Mouse (Mus musculus): Measurements from ENCODE around the gene Ccna1. TPM values are rescaled to one million over a fixed set of nuclear protein-coding genes. Genes with fewer than 3 reads are reported as not detected.

Ccna1 gene
- polyA plus RNA-seq, 1 experiment from 2014 or later = 1.4 TPM

DNA sequence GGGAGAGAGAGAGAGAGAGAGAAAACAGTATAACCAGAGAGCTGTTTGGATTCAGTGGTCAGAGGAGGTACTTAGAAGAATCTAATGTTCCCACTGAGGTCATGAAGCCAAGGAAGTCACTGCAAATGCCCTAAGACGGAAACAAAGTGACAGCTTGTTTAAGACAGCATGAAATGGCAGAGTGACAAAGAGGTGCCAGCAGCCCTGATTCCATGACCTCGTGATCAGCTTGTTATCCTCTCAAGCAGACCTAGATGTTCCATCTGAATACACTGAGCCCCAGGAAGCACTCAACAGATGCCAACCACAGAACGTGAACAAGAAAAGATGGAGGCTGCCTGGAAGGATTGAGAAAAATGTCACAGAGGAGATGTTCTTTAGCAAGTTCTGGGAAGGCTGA lies 30.4 kb upstream of the Ccna1 start:
- ATAC-seq (replicated peaks; ENCODE audit: low FRiP score, low read depth) (no peak), DNase-seq (ENCODE audit: low spot score) (no peak)
- WGBS = 65% methylated on average over 3 of the region's 3 CpGs
- Histone ChIP-seq H3K9ac (ENCODE audit: low read depth, low read length) (no peak overlapping the region), H3K27me3 (ENCODE audit: insufficient read depth, low read length) (no peaks in the 10 kb centered on the region), H3K4me1 (replicated peaks; ENCODE audit: insufficient read depth, low read length) (no peaks in the 10 kb centered on the region), H3K27ac (no peak overlapping the region), H3K9me3 (replicated peaks; ENCODE audit: low read length) (no peaks in the 10 kb centered on the region), H3K36me3 (ENCODE audit: insufficient read depth, low read length) (no peaks in the 10 kb centered on the region), H3K4me2 (ENCODE audit: low read length) (no peak overlapping the region), H3K4me3 (replicated peaks; ENCODE audit: low read depth, low read length) (no peak overlapping the region)
- TF ChIP-seq CTCF (IDR thresholded peaks at IDR 0.05; ENCODE audit: low read depth) = no peak

DNA sequence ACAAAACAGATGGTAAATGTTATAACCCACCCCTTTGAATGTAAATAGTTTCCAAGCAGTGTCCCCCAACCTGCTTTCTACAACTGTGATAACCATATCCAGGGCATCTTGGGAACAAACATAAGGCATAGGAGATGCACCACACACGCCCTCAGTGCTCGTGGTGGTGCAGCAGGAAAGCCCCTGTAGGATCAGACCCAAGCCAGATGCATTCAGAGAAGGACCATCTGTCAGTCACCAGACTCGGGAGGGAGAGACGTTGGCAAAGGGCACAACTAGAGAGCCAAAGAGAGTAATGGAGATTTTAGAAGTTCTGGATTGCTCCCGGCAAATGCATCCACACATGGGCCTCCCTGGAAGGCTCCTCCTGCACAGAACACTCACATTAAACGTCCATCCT lies 29.5 kb upstream of the Ccna1 start:
- no peak for ATAC-seq (replicated peaks; ENCODE audit: low FRiP score, low read depth)
- no peak for TF ChIP-seq CTCF (IDR thresholded peaks at IDR 0.05; ENCODE audit: low read depth)
- WGBS = 61% methylated on average over 6 of the region's 6 CpGs

DNA sequence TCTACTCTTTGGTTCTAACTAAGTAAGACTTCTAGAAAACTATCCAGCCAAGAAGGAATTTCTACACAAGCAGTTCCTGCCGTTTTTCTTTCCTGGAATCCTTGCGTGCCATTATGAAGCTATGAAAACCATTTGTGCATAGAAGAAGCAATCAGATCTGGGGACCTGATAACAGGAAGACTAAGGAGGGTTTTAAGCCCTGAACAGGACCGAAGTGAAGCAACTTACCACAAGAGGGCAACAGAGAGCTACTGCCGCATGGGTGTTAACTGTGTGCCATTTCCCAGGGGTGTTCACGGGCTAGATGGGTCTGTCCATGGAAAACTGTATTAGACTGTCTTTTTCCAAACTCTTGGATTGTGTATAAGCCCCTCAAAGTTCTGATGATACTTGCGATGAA lies 24.8 kb upstream of the Ccna1 start:
- Histone ChIP-seq H3K4me1 (replicated peaks; ENCODE audit: insufficient read depth, low read length) (no peaks in the 10 kb centered on the region), H3K4me3 (replicated peaks; ENCODE audit: low read depth, low read length) (no peak overlapping the region), H3K27me3 (ENCODE audit: insufficient read depth, low read length) (no peaks in the 10 kb centered on the region), H3K4me2 (ENCODE audit: low read length) (no peak overlapping the region), H3K9ac (ENCODE audit: low read depth, low read length) (no peak overlapping the region), H3K9me3 (replicated peaks; ENCODE audit: low read length) (no peaks in the 10 kb centered on the region), H3K27ac (no peak overlapping the region), H3K36me3 (ENCODE audit: insufficient read depth, low read length) (no peaks in the 10 kb centered on the region)
- DNase-seq (ENCODE audit: low spot score) (peak; percentile 90), ATAC-seq (replicated peaks; ENCODE audit: low FRiP score, low read depth) (peak; percentile 92)
- TF ChIP-seq CTCF (IDR thresholded peaks at IDR 0.05; ENCODE audit: low read depth) = peak; percentile 98
- 16% methylated on average over 6 of the region's 6 CpGs for WGBS

More for the DNA sequence above, 29.5 kb upstream of the Ccna1 start:
- Histone ChIP-seq H3K4me2 (ENCODE audit: low read length) (no peak overlapping the region), H3K36me3 (ENCODE audit: insufficient read depth, low read length) (no peaks in the 10 kb centered on the region), H3K4me3 (replicated peaks; ENCODE audit: low read depth, low read length) (no peak overlapping the region), H3K4me1 (replicated peaks; ENCODE audit: insufficient read depth, low read length) (no peaks in the 10 kb centered on the region), H3K9me3 (replicated peaks; ENCODE audit: low read length) (no peaks in the 10 kb centered on the region), H3K27me3 (ENCODE audit: insufficient read depth, low read length) (no peaks in the 10 kb centered on the region), H3K27ac (no peak overlapping the region), H3K9ac (ENCODE audit: low read depth, low read length) (no peak overlapping the region)
- no peak for DNase-seq (ENCODE audit: low spot score)

DNA sequence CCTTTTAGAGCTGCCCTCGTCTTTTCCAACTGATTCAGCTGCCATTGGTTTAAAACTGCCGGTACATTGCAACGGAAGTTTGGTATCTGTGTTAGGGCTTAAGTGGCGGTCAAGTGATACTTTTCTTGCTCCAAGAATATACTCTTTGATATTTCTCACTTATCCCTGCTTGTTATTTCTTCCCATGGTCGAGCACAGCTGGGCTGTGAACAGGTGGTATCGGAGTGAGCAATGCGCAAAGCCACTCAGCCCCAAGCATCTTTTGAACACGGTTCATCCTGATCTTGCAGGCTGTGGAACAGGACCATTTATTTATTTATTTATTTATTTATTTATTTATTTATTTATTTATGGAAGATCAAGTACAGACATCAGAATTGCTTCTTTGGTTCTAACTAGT lies 24.3 kb upstream of the Ccna1 start:
- Histone ChIP-seq H3K36me3 (ENCODE audit: insufficient read depth, low read length) (no peaks in the 10 kb centered on the region), H3K4me1 (replicated peaks; ENCODE audit: insufficient read depth, low read length) (no peaks in the 10 kb centered on the region), H3K4me3 (replicated peaks; ENCODE audit: low read depth, low read length) (no peak overlapping the region), H3K9me3 (replicated peaks; ENCODE audit: low read length) (no peaks in the 10 kb centered on the region), H3K9ac (ENCODE audit: low read depth, low read length) (no peak overlapping the region), H3K27me3 (ENCODE audit: insufficient read depth, low read length) (no peaks in the 10 kb centered on the region), H3K27ac (no peak overlapping the region), H3K4me2 (ENCODE audit: low read length) (no peak overlapping the region)
- 75% methylated on average over 8 of the region's 8 CpGs for WGBS
- ATAC-seq (replicated peaks; ENCODE audit: low FRiP score, low read depth) (0 out of 2 replicates have a peak, but pooled peaks have one; percentile 36), DNase-seq (ENCODE audit: low spot score) (no peak)
- TF ChIP-seq CTCF (IDR thresholded peaks at IDR 0.05; ENCODE audit: low read depth) = no peak

DNA sequence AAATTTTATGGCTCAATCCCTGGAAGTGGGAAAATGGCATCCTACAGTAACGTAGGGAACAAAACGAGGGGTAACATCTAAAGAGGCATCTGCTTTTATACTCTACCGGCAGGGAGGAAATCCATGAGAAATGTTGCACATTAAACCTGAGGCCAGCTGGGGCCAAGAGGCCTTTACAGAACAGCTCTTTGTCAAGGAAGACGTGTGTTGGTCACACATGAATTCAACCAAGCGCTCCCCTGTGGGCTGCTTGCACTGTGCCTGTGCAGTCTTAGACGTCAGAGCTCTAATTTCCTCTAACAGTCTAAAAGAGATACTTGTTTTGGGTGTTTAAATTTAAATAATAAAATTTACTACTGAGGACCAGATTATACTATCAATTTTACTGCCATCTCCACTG lies 22.9 kb upstream of the Ccna1 start:
- no peak for ATAC-seq (replicated peaks; ENCODE audit: low FRiP score, low read depth)
- H3K27ac ChIP-seq = peak overlapping the region; percentile 37; the same call in 1 of the 2 replicates
- WGBS = 27% methylated on average over 6 of the region's 6 CpGs
- H3K9me3 ChIP-seq (replicated peaks; ENCODE audit: low read length) = no peaks in the 10 kb centered on the region
- H3K4me2 ChIP-seq (ENCODE audit: low read length) = no peak overlapping the region
- no peak for TF ChIP-seq CTCF (IDR thresholded peaks at IDR 0.05; ENCODE audit: low read depth)
- no peak overlapping the region for H3K4me3 ChIP-seq (replicated peaks; ENCODE audit: low read depth, low read length)
- no peaks in the 10 kb centered on the region for H3K27me3 ChIP-seq (ENCODE audit: insufficient read depth, low read length)
- DNase-seq (ENCODE audit: low spot score) = no peak
- H3K36me3 ChIP-seq (ENCODE audit: insufficient read depth, low read length) = no peaks in the 10 kb centered on the region
- no peak overlapping the region for H3K9ac ChIP-seq (ENCODE audit: low read depth, low read length)
- no peaks in the 10 kb centered on the region for H3K4me1 ChIP-seq (replicated peaks; ENCODE audit: insufficient read depth, low read length)

DNA sequence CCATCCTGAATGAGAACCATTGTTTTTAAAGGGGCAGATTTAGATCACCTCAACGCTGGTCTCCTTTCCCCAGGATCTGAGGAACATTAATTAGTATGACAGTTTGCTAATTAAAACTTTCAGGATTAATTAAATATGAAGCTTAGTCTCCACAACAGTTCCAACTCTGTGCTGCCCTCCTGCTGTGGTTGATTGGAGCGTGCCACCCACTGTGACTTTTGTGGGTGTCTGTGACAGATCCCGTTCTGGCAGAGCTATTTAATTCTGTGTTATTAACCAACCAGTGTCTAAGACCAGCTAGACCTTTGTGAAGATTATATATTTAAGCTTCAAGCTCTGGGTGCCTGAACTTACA lies 20.0 kb upstream of the Ccna1 start:
- H3K4me1 ChIP-seq (replicated peaks; ENCODE audit: insufficient read depth, low read length) = no peaks in the 10 kb centered on the region
- ATAC-seq (replicated peaks; ENCODE audit: low FRiP score, low read depth) = no peak
- 52% methylated on average over 3 of the region's 3 CpGs for WGBS
- H3K9ac ChIP-seq (ENCODE audit: low read depth, low read length) = no peak overlapping the region
- no peaks in the 10 kb centered on the region for H3K36me3 ChIP-seq (ENCODE audit: insufficient read depth, low read length)
- H3K4me3 ChIP-seq (replicated peaks; ENCODE audit: low read depth, low read length) = no peak overlapping the region
- TF ChIP-seq CTCF (IDR thresholded peaks at IDR 0.05; ENCODE audit: low read depth) = no peak
- H3K9me3 ChIP-seq (replicated peaks; ENCODE audit: low read length) = no peaks in the 10 kb centered on the region
- H3K27me3 ChIP-seq (ENCODE audit: insufficient read depth, low read length) = no peaks in the 10 kb centered on the region
- no peak overlapping the region for H3K4me2 ChIP-seq (ENCODE audit: low read length)
- DNase-seq (ENCODE audit: low spot score) = no peak
- no peak overlapping the region for H3K27ac ChIP-seq

DNA sequence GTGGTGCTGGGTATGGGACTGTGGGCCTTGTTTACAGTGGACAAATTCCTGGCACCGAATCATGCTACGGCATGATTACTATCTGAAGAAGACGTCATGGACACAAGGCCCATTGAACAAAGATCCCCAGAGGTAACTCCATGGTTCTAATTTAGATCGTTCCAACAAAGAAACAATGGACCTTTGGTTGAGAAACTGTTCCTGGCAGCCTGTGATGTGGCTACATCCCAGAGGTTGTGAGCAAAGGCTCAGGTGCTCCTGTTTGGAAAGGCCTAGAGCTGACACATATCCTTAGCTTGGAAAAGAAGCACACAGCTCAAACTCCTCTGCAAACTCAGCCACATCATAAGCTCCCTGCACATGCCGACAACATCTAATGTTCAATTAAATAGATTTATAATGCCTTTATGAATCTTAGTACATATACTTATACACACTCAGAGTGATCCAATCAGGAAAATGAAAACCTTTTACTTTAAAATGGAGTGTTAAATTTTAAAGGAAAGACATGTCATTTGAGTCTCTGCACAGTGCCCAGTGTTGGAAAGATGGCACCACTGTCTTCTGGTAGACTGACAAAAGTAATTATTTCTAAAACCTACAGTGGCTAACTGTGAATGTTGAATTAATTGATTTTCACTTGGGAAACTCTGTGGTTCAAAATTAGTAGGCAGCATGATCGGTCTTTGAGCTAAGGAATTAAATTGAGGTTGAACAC lies 19.4 kb upstream of the Ccna1 start:
- Histone ChIP-seq H3K36me3 (ENCODE audit: insufficient read depth, low read length) (no peaks in the 10 kb centered on the region), H3K4me3 (replicated peaks; ENCODE audit: low read depth, low read length) (no peak overlapping the region), H3K4me1 (replicated peaks; ENCODE audit: insufficient read depth, low read length) (no peaks in the 10 kb centered on the region), H3K9me3 (replicated peaks; ENCODE audit: low read length) (no peaks in the 10 kb centered on the region), H3K27ac (no peak overlapping the region), H3K4me2 (ENCODE audit: low read length) (no peak overlapping the region), H3K27me3 (ENCODE audit: insufficient read depth, low read length) (no peaks in the 10 kb centered on the region), H3K9ac (ENCODE audit: low read depth, low read length) (no peak overlapping the region)
- no peak for DNase-seq (ENCODE audit: low spot score)
- WGBS = 83% methylated on average over 6 of the region's 6 CpGs
- no peak for ATAC-seq (replicated peaks; ENCODE audit: low FRiP score, low read depth)
- no peak for TF ChIP-seq CTCF (IDR thresholded peaks at IDR 0.05; ENCODE audit: low read depth)

Data from kidney, postnatal 0 days (tissue).